Mouse (Mus musculus) liver, postnatal 0 days (tissue): ENCODE results near the gene 4930447C04Rik.

ENCODE experiments used
- CTCF ChIP-seq: sonication (generic); IDR thresholded peaks from 2 replicates; pipeline ENCODE4 v1.5.1; 2016; ENCODE audit warnings: antibody characterized with exemption, low read depth
- EP300 ChIP-seq: IDR thresholded peaks from 2 replicates; pipeline ENCODE4 v1.6.1; 2016; ENCODE audit warnings: antibody characterized with exemption, low read depth, mild to moderate bottlenecking

GRCm38 (mm10) chr12:72953858-72954257 is 13.3 kb upstream of the 4930447C04Rik start:
- TF ChIP-seq CTCF = no peak
- no peak for TF ChIP-seq EP300
